Mouse (Mus musculus) embryonic facial prominence, embryonic 11.5 days (tissue): ENCODE results near the gene Plod2. TPM values are rescaled to one million over a fixed set of nuclear protein-coding genes. Genes with fewer than 3 reads are reported as not detected.

Experiments
- ATAC-seq: fragments of 200-750 bp; cut with Nextera tagmentation; replicated peaks from 2 replicates; pipeline ENCODE4 v1.8.0; 2017; ENCODE audit warnings: low read depth; ENCODE audit not compliant: insufficient number of reproducible peaks, low FRiP score, low TSS enrichment
- DNase-seq: peaks from one replicate; pipeline ENCODE4 v3.0.0-alpha.2; 2015; ENCODE audit warnings: low spot score
- H3K27ac ChIP-seq: fragments of 300-500 bp; sonication (generic); replicated peaks from 2 replicates; pipeline ENCODE4 v1.5.1; 2014; ENCODE audit warnings: mild to moderate bottlenecking, low read depth, low read length, control low read depth
- H3K27me3 ChIP-seq: fragments of 300-500 bp; sonication (generic); 2 replicates; pipeline ENCODE4 v1.6.1; 2014; ENCODE audit warnings: mild to moderate bottlenecking, low read length, moderate library complexity, mixed read lengths; ENCODE audit not compliant: control insufficient read depth, insufficient read depth
- H3K36me3 ChIP-seq: fragments of 300-500 bp; sonication (generic); replicated peaks from 2 replicates; pipeline ENCODE4 v1.6.1; 2014; ENCODE audit warnings: low read depth, mild to moderate bottlenecking, low read length, moderate library complexity, mixed read lengths; ENCODE audit not compliant: control insufficient read depth, insufficient read depth
- H3K4me1 ChIP-seq: fragments of 300-500 bp; sonication (generic); 2 replicates; pipeline ENCODE4 v1.6.1; 2014; ENCODE audit warnings: low read length, mixed read lengths; ENCODE audit not compliant: control insufficient read depth, insufficient read depth
- H3K4me2 ChIP-seq: fragments of 300-500 bp; sonication (generic); 2 replicates; pipeline ENCODE4 v1.6.1; 2014; ENCODE audit warnings: low read depth, mild to moderate bottlenecking, control low read depth, low read length, moderate library complexity
- H3K4me3 ChIP-seq: fragments of 300-500 bp; sonication (generic); 2 replicates; pipeline ENCODE4 v1.5.1; 2014; ENCODE audit warnings: low read depth, low read length, control low read depth
- H3K9ac ChIP-seq: fragments of 300-500 bp; sonication (generic); replicated peaks from 2 replicates; pipeline ENCODE4 v1.6.1; 2014; ENCODE audit warnings: mild to moderate bottlenecking, control low read depth, low read length
- H3K9me3 ChIP-seq: fragments of 300-500 bp; sonication (generic); replicated peaks from 2 replicates; pipeline ENCODE4 v1.6.1; 2016; ENCODE audit warnings: mild to moderate bottlenecking, low read length, inconsistent platforms, mixed read lengths; ENCODE audit not compliant: control insufficient read depth
- WGBS: fragments of 180-500 bp; shearing (Covaris S2); extraction: QIAGEN DNeasy Blood & Tissue Kit; methylation state at CpG from one replicate; pipeline ENCODE4 v1.1.7; 2014; 5-methylcytosine and 5-hydroxymethylcytosine counted together
- polyA plus RNA-seq: library from polyadenylated mRNA; unstranded; fragments of >200 nt; fragmentation: Nextera tagmentation; extraction: Ambion mirVana; gene quantifications from 2 replicates; pipeline ENCODE4 v1.2.1, GENCODE M21; 2014

Plod2 gene
- polyA plus RNA-seq, 1 experiment from 2014 or later = 58.1 TPM

GRCm38 (mm10) chr9:92595296-92595695 lies 53.3 kb downstream of the Plod2 start:
- no peak overlapping the region for H3K27ac ChIP-seq
- no peak overlapping the region for H3K4me3 ChIP-seq
- no peak overlapping the region for H3K4me2 ChIP-seq
- no peaks in the 10 kb centered on the region for H3K9me3 ChIP-seq
- 86% methylated on average over 4 of the region's 4 CpGs for WGBS
- H3K27me3 ChIP-seq = no peaks in the 10 kb centered on the region
- no peak overlapping the region for H3K9ac ChIP-seq
- no peaks in the 10 kb centered on the region for H3K4me1 ChIP-seq
- no peak for DNase-seq
- ATAC-seq = no peak
- H3K36me3 ChIP-seq = no peaks in the 10 kb centered on the region

DNA sequence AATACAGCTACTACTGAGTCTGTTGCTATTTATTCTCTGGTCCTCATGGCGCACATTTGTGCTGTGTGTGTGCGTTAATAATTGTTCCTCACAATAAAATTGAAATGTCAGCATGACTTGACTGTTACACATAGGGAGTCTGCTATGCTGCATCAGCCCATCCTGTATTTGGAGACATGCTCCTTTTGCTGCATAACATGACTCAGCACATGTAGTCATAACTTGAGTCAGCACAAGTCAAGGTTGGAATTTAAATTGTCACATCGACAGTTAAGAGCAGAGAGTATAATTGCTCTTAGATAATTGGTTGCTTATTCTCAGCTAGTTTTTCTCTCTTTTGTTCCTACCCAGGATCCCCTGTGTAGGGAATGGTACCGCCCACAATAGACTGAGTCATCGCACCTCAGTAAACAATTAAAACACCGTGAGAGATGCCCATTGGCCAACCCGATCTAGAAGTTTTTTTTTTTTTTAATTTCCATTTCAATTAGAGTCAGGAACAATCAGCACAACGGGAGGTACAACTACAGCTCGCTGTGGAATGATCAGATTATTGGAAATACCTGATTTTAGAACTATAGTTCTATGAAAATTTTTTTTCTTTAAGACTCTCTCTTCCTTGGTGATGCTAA lies 55.0 kb downstream of the Plod2 start:
- H3K27ac ChIP-seq = no peak overlapping the region
- no peaks in the 10 kb centered on the region for H3K36me3 ChIP-seq
- no peak overlapping the region for H3K4me3 ChIP-seq
- no peak for ATAC-seq
- H3K4me1 ChIP-seq = no peaks in the 10 kb centered on the region
- H3K9me3 ChIP-seq = no peaks in the 10 kb centered on the region
- H3K9ac ChIP-seq = no peak overlapping the region
- no peak for DNase-seq
- no peak overlapping the region for H3K4me2 ChIP-seq
- H3K27me3 ChIP-seq = no peaks in the 10 kb centered on the region
- 91% methylated on average over 9 of the region's 9 CpGs for WGBS

- H3K4me1 ChIP-seq = no peaks in the 10 kb centered on the region
- H3K27me3 ChIP-seq = no peaks in the 10 kb centered on the region
- H3K4me3 ChIP-seq = no peak overlapping the region
- H3K27ac ChIP-seq = no peak overlapping the region
- 54% methylated on average over 11 of the region's 11 CpGs for WGBS
- H3K4me2 ChIP-seq = no peak overlapping the region
- DNase-seq (peak; percentile 53), ATAC-seq (no peak; the same call in 1 of the 2 replicates)
- no peaks in the 10 kb centered on the region for H3K36me3 ChIP-seq
- H3K9ac ChIP-seq = no peak overlapping the region
- no peaks in the 10 kb centered on the region for H3K9me3 ChIP-seq
Measured at GRCm38 (mm10) chr9:92597776-92598175, 55.8 kb downstream of the Plod2 start.

GRCm38 (mm10) chr9:92599940-92600538 lies 58.0 kb downstream of the Plod2 start:
- ATAC-seq (no peak), DNase-seq (no peak)
- no peak overlapping the region for H3K4me3 ChIP-seq
- H3K36me3 ChIP-seq = no peaks in the 10 kb centered on the region
- no peak overlapping the region for H3K4me2 ChIP-seq
- no peaks in the 10 kb centered on the region for H3K9me3 ChIP-seq
- H3K27ac ChIP-seq = no peak overlapping the region
- H3K4me1 ChIP-seq = no peaks in the 10 kb centered on the region
- H3K9ac ChIP-seq = no peak overlapping the region
- no peaks in the 10 kb centered on the region for H3K27me3 ChIP-seq
- 79% methylated on average over 15 of the region's 15 CpGs for WGBS

GRCm38 (mm10) chr9:92601551-92601950 lies 59.5 kb downstream of the Plod2 start:
- H3K4me1 ChIP-seq = no peaks in the 10 kb centered on the region
- no peaks in the 10 kb centered on the region for H3K27me3 ChIP-seq
- WGBS = 80% methylated on average over 5 of the region's 5 CpGs
- no peak overlapping the region for H3K27ac ChIP-seq
- H3K9ac ChIP-seq = no peak overlapping the region
- H3K9me3 ChIP-seq = no peaks in the 10 kb centered on the region
- no peaks in the 10 kb centered on the region for H3K36me3 ChIP-seq
- no peak overlapping the region for H3K4me2 ChIP-seq
- DNase-seq = no peak
- no peak overlapping the region for H3K4me3 ChIP-seq
- no peak for ATAC-seq

DNA sequence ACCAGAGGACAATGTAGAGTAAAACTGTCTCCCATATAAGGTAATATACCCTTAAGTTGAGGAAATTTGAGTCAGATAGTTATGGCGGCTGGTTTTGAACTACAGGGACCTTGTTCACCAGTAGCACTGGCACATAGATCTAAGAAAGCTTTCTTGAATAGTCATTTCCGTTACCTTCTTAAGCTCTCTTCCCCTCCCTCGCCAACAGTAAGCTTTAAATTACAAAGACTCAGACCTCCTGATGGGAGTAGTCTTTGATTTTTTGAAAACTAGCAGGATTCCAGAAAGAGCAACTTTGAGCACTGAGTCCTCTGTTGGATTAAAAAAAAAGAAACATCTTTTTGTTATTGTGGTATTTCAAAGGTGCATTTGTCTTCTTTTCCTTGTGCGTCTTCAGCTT lies 61.5 kb downstream of the Plod2 start:
- Histone ChIP-seq H3K27ac (no peak overlapping the region), H3K4me1 (no peaks in the 10 kb centered on the region), H3K4me2 (no peak overlapping the region), H3K9me3 (no peaks in the 10 kb centered on the region), H3K36me3 (no peaks in the 10 kb centered on the region), H3K4me3 (no peak overlapping the region), H3K9ac (no peak overlapping the region), H3K27me3 (no peaks in the 10 kb centered on the region)
- ATAC-seq (no peak), DNase-seq (no peak)
- WGBS = 73% methylated on average over 4 of the region's 4 CpGs

DNA sequence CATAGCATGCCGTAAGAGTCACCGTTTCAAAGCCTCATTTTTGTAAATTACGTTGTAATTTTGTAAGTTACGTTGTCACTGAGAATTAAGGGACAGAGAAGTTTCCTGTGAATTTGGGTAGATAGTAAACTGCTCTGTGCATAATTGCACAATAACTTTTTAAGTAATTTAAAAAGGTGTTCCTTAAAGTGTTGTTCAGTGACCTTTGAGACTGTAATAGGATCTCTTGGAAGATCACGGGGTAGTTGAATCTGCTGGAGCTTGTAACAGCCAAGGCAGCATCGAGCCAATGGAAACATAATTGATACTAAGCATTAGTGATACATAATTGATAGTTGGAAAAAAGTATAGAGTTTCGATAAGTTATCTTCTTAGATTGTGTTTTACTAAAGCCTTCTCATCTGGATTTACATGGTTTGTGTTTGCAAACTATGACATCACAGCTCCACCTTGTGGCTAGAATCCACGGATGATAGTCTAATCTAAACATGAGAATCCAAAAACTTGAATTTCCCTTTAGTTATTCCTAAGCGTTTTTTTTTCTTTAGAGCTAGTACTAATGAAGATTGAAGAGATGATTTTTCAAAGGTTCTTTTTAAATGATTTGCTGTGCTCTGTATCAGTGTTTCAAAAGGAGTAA lies 68.7 kb downstream of the Plod2 start:
- H3K4me2 ChIP-seq = no peak overlapping the region
- H3K9ac ChIP-seq = no peak overlapping the region
- H3K4me1 ChIP-seq = no peaks in the 10 kb centered on the region
- H3K9me3 ChIP-seq = no peaks in the 10 kb centered on the region
- H3K4me3 ChIP-seq = no peak overlapping the region
- H3K36me3 ChIP-seq = no peaks in the 10 kb centered on the region
- H3K27me3 ChIP-seq = no peaks in the 10 kb centered on the region
- DNase-seq (peak; percentile 67), ATAC-seq (no peak)
- H3K27ac ChIP-seq = no peak overlapping the region
- 45% methylated on average over 9 of the region's 9 CpGs for WGBS

GRCm38 (mm10) chr9:92612641-92613040 lies 70.6 kb downstream of the Plod2 start:
- DNase-seq (no peak), ATAC-seq (no peak)
- WGBS = 88% methylated on average over 15 of the region's 15 CpGs

More at GRCm38 (mm10) chr9:92612641-92613040, 70.6 kb downstream of the Plod2 start:
- no peaks in the 10 kb centered on the region for H3K9me3 ChIP-seq
- no peak overlapping the region for H3K9ac ChIP-seq
- H3K4me2 ChIP-seq = no peak overlapping the region
- H3K36me3 ChIP-seq = no peaks in the 10 kb centered on the region
- no peak overlapping the region for H3K4me3 ChIP-seq
- H3K27me3 ChIP-seq = no peaks in the 10 kb centered on the region
- no peak overlapping the region for H3K27ac ChIP-seq
- no peaks in the 10 kb centered on the region for H3K4me1 ChIP-seq
